ENCODE assay signal across 18 mouse cellular contexts in the genomic region with DNA sequence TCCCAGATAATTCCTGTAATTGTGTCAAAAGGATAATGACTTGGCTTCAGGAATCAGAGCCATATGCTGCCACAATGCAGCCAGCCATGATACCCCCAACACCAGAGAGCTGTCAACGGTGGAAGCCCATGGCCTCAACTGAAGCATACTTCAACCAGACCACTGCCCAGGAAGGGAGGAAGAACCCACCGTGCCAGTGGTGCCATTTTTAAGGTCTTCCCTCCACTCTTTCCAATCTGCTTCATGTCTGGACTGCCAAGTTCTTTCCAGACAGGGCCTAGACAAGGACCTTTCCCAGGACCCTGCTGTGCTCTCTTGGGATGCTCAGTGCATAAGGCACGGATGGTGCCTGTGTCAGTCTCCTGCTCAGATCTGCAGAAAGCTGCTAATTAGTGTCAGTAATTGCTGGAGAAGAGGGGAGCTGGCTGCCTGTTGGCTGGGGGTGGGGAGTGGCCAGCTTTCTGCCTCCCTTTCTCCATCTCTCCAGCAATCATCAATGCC.
DNase-seq lines count a peak whose midpoint lies in the region; ATAC-seq and TF ChIP-seq lines count a peak whose summit lies in the region.
"Had no signal": no experiment of that assay in that cellular context is flagged by ENCODE, and none has a peak within 500 bp of the region (broad histone marks: within the 10 kb centered on the region; RNA-seq: fewer than 3 reads in every experiment).

No protein-coding gene starts in this region.

- peak; percentile 64; the same call in 1 of the 2 replicates for ATAC-seq in cerebellum, adult (ENCODE audit: insufficient number of reproducible peaks, low FRiP score, low TSS enrichment)
- peak; percentile 80 for ATAC-seq in hindbrain, embryonic 16.5 days
- ATAC-seq: midbrain, embryonic 16.5 days had no signal

- peak overlapping the region; percentile 76 for H3K27ac ChIP-seq in layer of hippocampus, adult 2 months
- no peak overlapping the region for H3K27ac ChIP-seq in hindbrain, embryonic 16.5 days (ENCODE audit: low read depth, low read length)
- H3K27ac ChIP-seq: embryonic facial prominence, embryonic 13.5 days; heart, embryonic 15.5 days; kidney, postnatal 0 days; neural tube, embryonic 13.5 days; stomach, postnatal 0 days had no signal

- 0 out of 2 replicates have a peak, but pooled peaks cover 2% of the 10 kb centered on the region for H3K4me1 ChIP-seq in hindbrain, embryonic 16.5 days (ENCODE audit: control insufficient read depth, insufficient read depth, low read depth, low read length)
- H3K4me1 ChIP-seq: embryonic facial prominence, embryonic 13.5 days; heart, embryonic 15.5 days had no signal

- no peak for TF ChIP-seq CTCF in layer of hippocampus, adult 2 months (conservative IDR thresholded peaks at IDR 0.05)

- H3K4me3 ChIP-seq in layer of hippocampus, adult 2 months, result no peak overlapping the region
- no peak overlapping the region for H3K4me3 ChIP-seq in hindbrain, embryonic 16.5 days (ENCODE audit: low read length)
- H3K4me3 ChIP-seq: embryonic facial prominence, embryonic 13.5 days; heart, embryonic 15.5 days; neural tube, embryonic 13.5 days had no signal

- no peak for DNase-seq in layer of hippocampus, adult 2 months (ENCODE audit: low spot score in 2 of 2)
- no peak for DNase-seq in layer of hippocampus, adult 9-10 months (ENCODE audit: low spot score)
- peak; percentile 53 to 57 for DNase-seq in cerebellum, postnatal 25 days
- no peak for DNase-seq in yolk sac, embryonic 10.5 days (ENCODE audit: low spot score)
- no peak for DNase-seq in thymus, postnatal 14 days
- DNase-seq in lung, adult 18-20 months, result no peak
- DNase-seq: adrenal gland, postnatal 25 days; B cell, adult 2 months; lung, adult 2 months; right cerebral cortex, adult 18-20 months had no signal

- no peaks in the 10 kb centered on the region for H3K27me3 ChIP-seq in hindbrain, embryonic 16.5 days (replicated peaks; ENCODE audit: control insufficient read depth, insufficient read depth, low read length)
- H3K27me3 ChIP-seq: embryonic facial prominence, embryonic 13.5 days; heart, embryonic 15.5 days; neural tube, embryonic 13.5 days had no signal

- H3K36me3 ChIP-seq in hindbrain, embryonic 16.5 days (ENCODE audit: control insufficient read depth, insufficient read depth, low read length), result no peaks in the 10 kb centered on the region
- H3K36me3 ChIP-seq: embryonic facial prominence, embryonic 13.5 days; heart, embryonic 15.5 days; neural tube, embryonic 13.5 days had no signal

- no peak overlapping the region for H3K9ac ChIP-seq in hindbrain, embryonic 16.5 days (ENCODE audit: low read depth, low read length)
- H3K9ac ChIP-seq: embryonic facial prominence, embryonic 13.5 days; heart, embryonic 15.5 days; neural tube, embryonic 13.5 days had no signal

- 53% methylated on average over 3 of the region's 3 CpGs for WGBS in hindbrain, embryonic 16.5 days

- no peak overlapping the region for H3K4me2 ChIP-seq in hindbrain, embryonic 16.5 days (ENCODE audit: low read length)
- H3K4me2 ChIP-seq: embryonic facial prominence, embryonic 13.5 days; heart, embryonic 15.5 days; neural tube, embryonic 13.5 days had no signal

- H3K9me3 ChIP-seq in hindbrain, embryonic 16.5 days (ENCODE audit: control insufficient read depth, low read length), result no peaks in the 10 kb centered on the region
- H3K9me3 ChIP-seq: embryonic facial prominence, embryonic 13.5 days; heart, embryonic 15.5 days; neural tube, embryonic 13.5 days had no signal

Comparison
In these comparisons a context has a peak if more than half of its experiments do, and no peak if none do; other contexts are left out.
1. DNase-seq: peak in cerebellum, postnatal 25 days (2 of 2); none in layer of hippocampus, adult 2 months (0 of 2), layer of hippocampus, adult 9-10 months (single experiment), yolk sac, embryonic 10.5 days (single experiment), thymus, postnatal 14 days (single experiment) and lung, adult 18-20 months (0 of 2).